Mouse (Mus musculus) adrenal gland, postnatal 10 days (tissue): ENCODE measurements around the gene Gapt. TPM values are rescaled to one million over a fixed set of nuclear protein-coding genes. Genes with fewer than 3 reads are reported as not detected.

Experiments
- DNase-seq: peaks from one replicate; pipeline ENCODE4 v3.0.0; 2021; ENCODE audit warnings: mixed read lengths
- total RNA-seq, 2 experiments: library from RNA; stranded (reverse); gene quantifications; 2 replicates each; pipeline ENCODE4 v1.2.3; 2021

Gapt gene
- total RNA-seq, 2 experiments from 2014 or later = 0.42 TPM

DNA sequence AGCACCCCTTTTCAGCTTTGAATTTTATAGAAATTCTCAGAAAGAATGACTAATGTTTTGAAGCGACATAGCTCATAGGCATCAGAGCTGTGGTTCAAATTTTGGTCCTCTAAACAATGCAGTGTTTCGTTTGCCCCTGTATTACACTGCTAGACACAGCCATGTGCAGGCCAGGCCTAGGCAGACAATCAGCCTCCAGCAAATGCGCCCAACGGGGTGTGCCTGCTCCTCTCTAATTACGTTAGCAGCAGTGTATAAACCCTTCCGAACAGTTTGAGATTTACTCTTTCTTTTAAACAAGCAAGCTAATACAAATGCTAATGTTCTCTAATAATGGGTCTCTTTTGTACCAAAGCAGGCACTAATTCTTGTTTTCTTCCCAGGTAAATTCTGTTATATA, 14.4 kb downstream of the Gapt start:
- DNase-seq = no peak

DNA sequence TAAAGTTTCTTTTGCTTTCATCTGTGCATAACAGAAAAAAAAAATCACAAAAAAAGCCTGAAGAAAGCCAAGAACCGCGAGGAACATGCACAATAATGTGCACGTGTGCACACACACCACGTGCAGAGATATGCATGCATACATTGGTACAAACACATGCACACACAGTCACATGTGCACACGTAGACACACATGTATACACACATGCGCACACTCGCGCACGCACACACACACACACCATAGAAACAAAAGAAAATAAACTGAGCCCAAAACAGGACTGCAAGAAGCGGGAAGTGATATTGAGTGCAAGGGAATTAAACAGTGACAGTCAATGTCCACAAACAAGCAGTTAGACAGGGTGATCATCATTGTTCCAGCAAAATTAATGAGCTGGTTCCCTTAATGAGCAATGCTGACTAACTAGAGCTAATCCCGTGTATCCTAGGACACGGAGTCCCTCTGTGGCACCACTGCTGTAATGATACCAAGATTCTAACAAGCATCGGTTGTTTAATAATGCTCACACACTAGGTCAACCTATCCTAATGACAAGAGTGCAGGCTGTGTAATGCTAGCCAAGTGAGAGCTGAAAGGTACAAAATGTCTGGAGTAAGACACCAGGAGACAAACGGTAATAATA, 23.9 kb downstream of the Gapt start:
- DNase-seq = no peak

DNA sequence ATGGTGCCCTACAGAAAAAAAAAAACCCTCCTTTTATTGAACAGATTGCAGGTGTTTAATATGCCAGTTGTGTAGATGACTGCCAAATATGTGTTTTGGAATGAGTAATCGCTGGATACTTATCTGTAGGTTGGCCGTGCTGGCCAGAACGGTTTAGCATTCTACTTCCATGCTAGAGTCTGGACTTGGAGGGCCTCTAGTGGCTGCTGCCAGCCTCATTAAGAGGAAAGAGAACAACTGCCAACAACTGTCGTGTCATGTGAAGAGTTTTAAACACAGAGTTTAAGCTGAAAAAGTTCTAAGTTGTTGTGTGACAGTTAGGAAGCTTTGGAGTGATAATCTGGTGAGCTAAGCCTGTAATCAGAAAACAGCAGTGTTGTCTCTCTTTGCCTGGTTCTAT, 38.3 kb downstream of the Gapt start:
- DNase-seq = peak; percentile 13

DNA sequence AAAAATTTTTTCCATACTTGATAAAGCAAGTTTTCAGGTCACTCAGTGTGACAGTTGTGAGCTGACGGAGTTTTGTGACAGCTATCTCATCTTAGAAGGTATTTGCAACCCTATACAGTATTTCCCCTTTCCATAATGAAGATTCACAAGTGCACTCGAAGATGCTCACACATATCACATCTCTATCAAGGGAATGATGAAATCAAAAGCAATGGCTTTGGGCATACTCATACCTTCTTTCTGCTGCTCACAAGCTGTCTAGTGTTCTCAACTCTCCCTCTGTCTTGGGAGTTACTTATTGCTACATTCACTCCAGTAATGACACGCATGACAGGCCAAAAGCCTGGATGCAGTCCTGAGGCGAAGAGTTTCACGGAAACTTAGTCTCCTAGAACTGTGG, 49.8 kb downstream of the Gapt start:
- DNase-seq = no peak

Other genes starting within 250 kb of the Gapt start
- 10 to 100 TPM; 21.2 to 24.4 TPM for gene Rab3c, start 76.2 kb downstream of the Gapt start, total RNA-seq
- gene Plk2, start 37.8 kb upstream of the Gapt start, total RNA-seq = 10 to 100 TPM; 40.7 to 42.0 TPM